Mouse (Mus musculus): ENCODE data around the gene Rhof. TPM values are rescaled to one million over a fixed set of nuclear protein-coding genes. Genes with fewer than 3 reads are reported as not detected.

Rhof gene
- total RNA-seq, 2 experiments from 2014 or later = 56.0 to 56.7 TPM

GRCm38 (mm10) chr5:123125638-123126406 lies 6.7 kb downstream of the Rhof start:
- intact Hi-C loops (cut with DNase I) = no loop called here
- DNase-seq (ENCODE audit: extremely low spot score in 1 of 2, low spot score in 2 of 2) = no peak

GRCm38 (mm10) chr5:123125105-123125504 lies 7.4 kb downstream of the Rhof start:
- no peak for DNase-seq (ENCODE audit: extremely low spot score in 1 of 2, low spot score in 2 of 2)
- intact Hi-C loops (cut with DNase I) = no loop called here

- DNase-seq (ENCODE audit: extremely low spot score in 1 of 2, low spot score in 2 of 2) = no peak
- intact Hi-C loops (cut with DNase I) = no loop called here
Measured at GRCm38 (mm10) chr5:123122181-123122580, 10.3 kb downstream of the Rhof start.

- intact Hi-C loops (cut with DNase I) = no loop called here
- no peak for DNase-seq (ENCODE audit: extremely low spot score in 1 of 2, low spot score in 2 of 2)
Measured at GRCm38 (mm10) chr5:123120624-123121215, 11.8 kb downstream of the Rhof start.

- intact Hi-C loops (cut with DNase I) = loop anchor here (5.0 kb wide), 1 partner anchor 52 kb away; the partner anchor contains the start of gene Tmem120b
- no peak for DNase-seq (ENCODE audit: extremely low spot score in 1 of 2, low spot score in 2 of 2)
Measured at GRCm38 (mm10) chr5:123118826-123119225, 13.7 kb downstream of the Rhof start.

- intact Hi-C loops (cut with DNase I) = loop anchor here (5.0 kb wide), 1 partner anchor 50 kb away; the partner anchor contains the start of gene Tmem120b
- no peak for DNase-seq (ENCODE audit: extremely low spot score in 1 of 2, low spot score in 2 of 2)
Measured at GRCm38 (mm10) chr5:123117773-123118172, 14.7 kb downstream of the Rhof start.

GRCm38 (mm10) chr5:123117257-123117656 lies 15.2 kb downstream of the Rhof start:
- peak in 1 of 2 experiments; percentile 83 for DNase-seq (ENCODE audit: extremely low spot score in 1 of 2, low spot score in 2 of 2)
- intact Hi-C loops (cut with DNase I) = loop anchor here (5.0 kb wide), 1 partner anchor 50 kb away; the partner anchor contains the start of gene Tmem120b

- intact Hi-C loops (cut with DNase I) = loop anchor here (5.0 kb wide), 1 partner anchor 49 kb away; the partner anchor contains the start of gene Tmem120b
- no peak for DNase-seq (ENCODE audit: extremely low spot score in 1 of 2, low spot score in 2 of 2)
Measured at GRCm38 (mm10) chr5:123116080-123116479, 16.4 kb downstream of the Rhof start.

GRCm38 (mm10) chr5:123114924-123115323 lies 17.6 kb downstream of the Rhof start:
- DNase-seq (ENCODE audit: extremely low spot score in 1 of 2, low spot score in 2 of 2) = peak in 1 of 2 experiments; percentile 63
- intact Hi-C loops (cut with DNase I) = loop anchor here (5.0 kb wide), 1 partner anchor 48 kb away; the partner anchor contains the start of gene Tmem120b

GRCm38 (mm10) chr5:123114109-123114508 lies 18.4 kb downstream of the Rhof start:
- intact Hi-C loops (cut with DNase I) = no loop called here
- no peak for DNase-seq (ENCODE audit: extremely low spot score in 1 of 2, low spot score in 2 of 2)

GRCm38 (mm10) chr5:123110296-123110721 lies 22.2 kb downstream of the Rhof start:
- DNase-seq (ENCODE audit: extremely low spot score in 1 of 2, low spot score in 2 of 2) = no peak
- intact Hi-C loops (cut with DNase I) = no loop called here

GRCm38 (mm10) chr5:123109452-123110203 lies 22.9 kb downstream of the Rhof start:
- DNase-seq (ENCODE audit: extremely low spot score in 1 of 2, low spot score in 2 of 2) = no peak
- intact Hi-C loops (cut with DNase I) = no loop called here

- intact Hi-C loops (cut with DNase I) = no loop called here
- no peak for DNase-seq (ENCODE audit: extremely low spot score in 1 of 2, low spot score in 2 of 2)
Measured at GRCm38 (mm10) chr5:123104769-123105168, 27.7 kb downstream of the Rhof start.

GRCm38 (mm10) chr5:123103556-123103955 lies 28.9 kb downstream of the Rhof start:
- no peak for DNase-seq (ENCODE audit: extremely low spot score in 1 of 2, low spot score in 2 of 2)
- intact Hi-C loops (cut with DNase I) = no loop called here

GRCm38 (mm10) chr5:123102376-123102775 lies 30.1 kb downstream of the Rhof start:
- no peak for DNase-seq (ENCODE audit: extremely low spot score in 1 of 2, low spot score in 2 of 2)
- intact Hi-C loops (cut with DNase I) = no loop called here

- intact Hi-C loops (cut with DNase I) = no loop called here
- DNase-seq (ENCODE audit: extremely low spot score in 1 of 2, low spot score in 2 of 2) = no peak
Measured at GRCm38 (mm10) chr5:123098487-123098886, 34.0 kb downstream of the Rhof start.

GRCm38 (mm10) chr5:123096299-123096698 lies 36.2 kb downstream of the Rhof start:
- intact Hi-C loops (cut with DNase I) = no loop called here
- DNase-seq (ENCODE audit: extremely low spot score in 1 of 2, low spot score in 2 of 2) = no peak

GRCm38 (mm10) chr5:123094238-123094991 lies 38.1 kb downstream of the Rhof start:
- DNase-seq (ENCODE audit: extremely low spot score in 1 of 2, low spot score in 2 of 2) = no peak
- intact Hi-C loops (cut with DNase I) = no loop called here
